Mouse (Mus musculus) lung, adult 2 months (tissue): ENCODE measurements around the gene Usp43. TPM values are rescaled to one million over a fixed set of nuclear protein-coding genes. Genes with fewer than 3 reads are reported as not detected.
A peak's percentile ranks its signal among the peaks of the same experiment; 100 is the strongest.

ENCODE experiments used
- DNase-seq: peaks from one replicate; pipeline ENCODE4 v3.0.0; 2022
- H3K4me1 ChIP-seq: fragments of 200-500 bp; 2 replicates; pipeline ENCODE4 v1.6.1; 2011; ENCODE audit warnings: low read length; ENCODE audit not compliant: control insufficient read depth, insufficient read depth
- H3K4me3 ChIP-seq: fragments of 200-500 bp; replicated peaks from 2 replicates; pipeline ENCODE3; 2011; ENCODE audit warnings: low read depth, mild to moderate bottlenecking, control low read depth, low read length; ENCODE audit errors: extremely low read depth
- CTCF ChIP-seq: fragments of 200-500 bp; IDR thresholded peaks from 2 replicates; pipeline ENCODE4 v1.5.1; 2011; ENCODE audit warnings: mild to moderate bottlenecking, low read length, control low read depth; ENCODE audit not compliant: insufficient read depth
- POLR2A ChIP-seq: fragments of 200-500 bp; IDR thresholded peaks from 2 replicates; pipeline ENCODE4 v1.6.1; 2011; ENCODE audit warnings: low read depth, mild to moderate bottlenecking, control low read depth, low read length, borderline replicate concordance; ENCODE audit errors: extremely low read depth
- WGBS: fragments of 180-500 bp; shearing (Covaris S2); methylation state at CpG from one replicate; pipeline ENCODE4 v1.1.7; 2018; 5-methylcytosine and 5-hydroxymethylcytosine counted together
- polyA plus RNA-seq: library from polyadenylated mRNA; depleted of rRNA; stranded (reverse); fragments of >200 nt; gene quantifications from 2 replicates; pipeline ENCODE4 v1.2.3, GENCODE M21; 2012; rRNA removed

Gene Usp43
- polyA plus RNA-seq, 1 experiment, result 7.0 TPM

DNA sequence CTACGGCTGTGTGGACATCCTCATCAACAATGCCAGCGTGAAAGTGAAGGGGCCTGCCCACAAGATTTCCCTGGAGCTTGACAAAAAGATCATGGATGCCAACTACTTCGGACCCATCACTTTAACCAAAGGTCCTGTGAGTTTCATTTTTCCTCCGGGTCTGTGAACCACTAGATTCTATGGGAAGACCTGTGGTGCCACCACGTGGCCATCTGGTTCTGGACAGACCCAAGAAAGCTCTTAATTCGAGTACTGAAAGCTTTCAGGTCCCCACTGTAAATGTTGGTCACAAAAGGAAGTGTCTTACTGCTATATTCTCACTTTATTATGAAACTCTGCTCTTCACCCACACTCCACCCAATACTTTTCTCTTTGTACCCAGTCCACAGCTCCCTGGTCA lies 110.4 kb downstream of the Usp43 start:
- no peak for TF ChIP-seq POLR2A
- no peak for TF ChIP-seq CTCF
- no peaks in the 10 kb centered on the region for H3K4me1 ChIP-seq
- H3K4me3 ChIP-seq, result no peak overlapping the region
- DNase-seq, result no peak
- WGBS, result 63% methylated on average over 6 of the region's 6 CpGs

DNA sequence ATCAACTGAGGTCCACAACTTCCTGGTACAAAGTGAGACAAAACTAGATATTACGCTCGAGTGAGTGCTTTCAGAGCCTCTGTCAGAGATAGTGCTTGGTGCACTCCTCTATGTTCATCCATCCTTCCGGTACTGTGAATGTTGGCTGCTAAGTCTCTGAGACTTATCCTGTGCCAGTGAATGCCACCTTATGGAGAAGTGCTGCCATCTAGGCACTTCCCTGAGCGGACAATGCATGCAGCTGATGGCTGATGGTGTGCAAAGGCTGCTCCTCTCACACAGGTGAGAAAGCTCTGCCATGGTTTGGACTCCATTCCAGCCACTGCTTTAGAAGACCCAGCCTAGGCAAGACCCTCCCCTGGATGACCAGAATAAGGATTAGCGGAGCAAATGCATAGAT lies 113.9 kb downstream of the Usp43 start:
- TF ChIP-seq CTCF, result no peak
- TF ChIP-seq POLR2A, result no peak
- H3K4me1 ChIP-seq, result no peaks in the 10 kb centered on the region
- no peak overlapping the region for H3K4me3 ChIP-seq
- DNase-seq, result no peak
- 74% methylated on average over 5 of the region's 5 CpGs for WGBS

DNA sequence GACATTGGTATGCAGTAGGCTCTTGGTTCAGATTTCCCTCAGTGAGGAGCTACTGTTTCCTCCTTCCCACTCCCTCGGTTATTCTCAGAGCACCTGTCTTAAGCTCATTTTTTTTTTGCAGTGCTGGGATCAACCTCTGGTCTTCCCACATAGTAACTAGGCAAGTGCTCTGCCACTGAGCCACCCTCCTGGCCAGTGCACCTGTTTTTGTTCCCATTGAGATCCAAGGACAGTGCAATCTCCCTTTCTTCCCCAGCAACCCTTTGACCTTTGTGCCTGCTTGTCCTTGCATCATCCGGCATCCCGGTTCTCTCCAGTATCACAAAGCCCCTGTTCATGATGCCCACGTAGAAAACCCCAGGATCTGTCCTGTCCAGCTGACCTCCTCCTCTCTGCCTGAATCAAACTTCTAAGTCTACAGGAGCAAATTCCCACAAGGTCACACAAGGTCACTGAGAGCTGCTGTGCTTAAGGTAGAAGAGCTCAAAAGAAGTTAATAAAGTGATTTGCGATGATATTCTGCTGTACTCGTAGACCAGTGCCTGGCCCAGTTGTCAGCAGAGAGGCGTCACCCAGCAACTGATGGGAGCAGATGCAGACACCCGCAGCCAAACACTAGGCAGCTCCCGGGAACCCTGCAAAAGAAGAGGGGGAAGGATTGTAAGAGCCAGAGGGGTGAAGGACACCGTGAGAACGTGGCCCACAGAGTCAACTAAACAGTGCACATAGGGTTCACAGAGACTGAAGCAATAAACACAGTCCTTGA lies 114.9 kb downstream of the Usp43 start:
- DNase-seq, result no peak
- no peak overlapping the region for H3K4me3 ChIP-seq
- H3K4me1 ChIP-seq, result no peaks in the 10 kb centered on the region
- TF ChIP-seq CTCF (no peak), POLR2A (no peak)
- 78% methylated on average over 11 of the region's 11 CpGs for WGBS

DNA sequence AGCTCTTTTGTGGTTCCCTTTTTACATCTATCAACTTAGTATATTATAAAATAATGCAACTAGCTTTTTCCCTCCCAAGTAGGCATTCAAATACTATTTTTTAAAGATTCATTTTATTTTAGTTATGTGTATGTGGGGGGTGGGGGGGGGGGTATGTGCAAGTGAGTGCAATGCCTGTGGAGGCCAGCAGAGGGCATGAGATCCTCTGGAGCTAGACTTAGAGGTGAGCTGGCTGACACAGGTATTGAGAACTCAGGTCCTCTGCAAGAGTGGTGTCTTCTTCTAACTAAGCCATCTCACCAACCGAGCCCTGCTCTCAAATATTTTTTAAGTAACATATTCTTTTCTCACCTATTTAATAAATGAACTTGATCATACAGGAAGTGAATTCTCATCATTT lies 116.4 kb downstream of the Usp43 start:
- 97% methylated on average over 1 of the region's 1 CpGs for WGBS
- TF ChIP-seq CTCF, result 0 out of 2 replicates have a peak, but pooled peaks have one; percentile 14
- no peak for TF ChIP-seq POLR2A
- DNase-seq, result no peak
- Histone ChIP-seq H3K4me1 (no peaks in the 10 kb centered on the region), H3K4me3 (no peak overlapping the region)

Other genes with a start within 250 kb of the Usp43 start
- gene Rcvrn, start 226.8 kb downstream of the Usp43 start, polyA plus RNA-seq, result 0.22 TPM in 1 of 2 replicates, not detected in the other
- not detected in 2 replicates for gene Glp2r, start 151.0 kb downstream of the Usp43 start, polyA plus RNA-seq
- gene Gsg1l2, start 147.5 kb downstream of the Usp43 start, polyA plus RNA-seq, result not detected in 2 replicates
- 2.5 and 7.9 TPM in 2 replicates for gene Dhrs7c, start 124.0 kb downstream of the Usp43 start, polyA plus RNA-seq
- gene Cfap52, start 43.5 kb upstream of the Usp43 start, polyA plus RNA-seq, result 4.7 and 9.4 TPM in 2 replicates
- gene Stx8, start 44.0 kb upstream of the Usp43 start, polyA plus RNA-seq, result 3.9 and 8.7 TPM in 2 replicates